Mouse (Mus musculus) liver, embryonic 15.5 days (tissue): Measurements from ENCODE around the gene Itpkc. TPM values are rescaled to one million over a fixed set of nuclear protein-coding genes. Genes with fewer than 3 reads are reported as not detected.

Source experiments
- ATAC-seq: fragments of 200-750 bp; cut with Nextera tagmentation; 2 replicates; pipeline ENCODE4 v1.8.0; 2017; ENCODE audit warnings: moderate number of reproducible peaks, mild to moderate bottlenecking, moderate library complexity; ENCODE audit not compliant: insufficient read depth
- H3K27ac ChIP-seq: fragments of 300-500 bp; sonication (generic); replicated peaks from 2 replicates; pipeline ENCODE4 v1.5.1; 2015; ENCODE audit warnings: mild to moderate bottlenecking, inconsistent platforms
- H3K27me3 ChIP-seq: fragments of 300-500 bp; sonication (generic); 2 replicates; pipeline ENCODE4 v1.6.1; 2015; ENCODE audit warnings: mild to moderate bottlenecking, inconsistent platforms
- H3K36me3 ChIP-seq: fragments of 300-500 bp; sonication (generic); replicated peaks from 2 replicates; pipeline ENCODE4 v1.6.1; 2015; ENCODE audit warnings: moderate library complexity, mild to moderate bottlenecking, inconsistent platforms
- H3K4me1 ChIP-seq: fragments of 300-500 bp; sonication (generic); replicated peaks from 2 replicates; pipeline ENCODE4 v1.6.1; 2015; ENCODE audit warnings: inconsistent platforms
- H3K4me2 ChIP-seq: fragments of 300-500 bp; sonication (generic); 2 replicates; pipeline ENCODE4 v1.6.1; 2015; ENCODE audit warnings: moderate library complexity, mild to moderate bottlenecking, inconsistent platforms
- H3K4me3 ChIP-seq: fragments of 300-500 bp; sonication (generic); replicated peaks from 2 replicates; pipeline ENCODE4 v1.5.1; 2015; ENCODE audit warnings: mild to moderate bottlenecking, inconsistent platforms
- H3K9ac ChIP-seq: fragments of 300-500 bp; sonication (generic); 2 replicates; pipeline ENCODE4 v1.6.1; 2015; ENCODE audit warnings: moderate library complexity, mild to moderate bottlenecking, inconsistent platforms
- H3K9me3 ChIP-seq: fragments of 300-500 bp; sonication (generic); replicated peaks from 2 replicates; pipeline ENCODE4 v1.6.1; 2016; ENCODE audit warnings: inconsistent platforms
- WGBS: fragments of 180-500 bp; shearing (Covaris S2); methylation state at CpG from one replicate; pipeline ENCODE4 v1.1.7; 2015; ENCODE audit warnings: mixed read lengths; ENCODE audit not compliant: insufficient replicate concordance; 5-methylcytosine and 5-hydroxymethylcytosine counted together
- microRNA counts: library from miRNA; unstranded; fragments of <30 nt; microRNA quantifications from one replicate; lab custom pipeline; 2016
- microRNA-seq: library from miRNA; unstranded; fragments of <30 nt; microRNA quantifications from one replicate; pipeline ENCODE4, GENCODE M21; 2016
- polyA plus RNA-seq: library from polyadenylated mRNA; unstranded; fragments of >200 nt; fragmentation: Nextera tagmentation; extraction: Ambion mirVana; gene quantifications from 2 replicates; pipeline ENCODE4 v1.2.1, GENCODE M21; 2015

Gene Itpkc
- polyA plus RNA-seq, 1 experiment from 2014 or later, result 1.7 TPM

DNA sequence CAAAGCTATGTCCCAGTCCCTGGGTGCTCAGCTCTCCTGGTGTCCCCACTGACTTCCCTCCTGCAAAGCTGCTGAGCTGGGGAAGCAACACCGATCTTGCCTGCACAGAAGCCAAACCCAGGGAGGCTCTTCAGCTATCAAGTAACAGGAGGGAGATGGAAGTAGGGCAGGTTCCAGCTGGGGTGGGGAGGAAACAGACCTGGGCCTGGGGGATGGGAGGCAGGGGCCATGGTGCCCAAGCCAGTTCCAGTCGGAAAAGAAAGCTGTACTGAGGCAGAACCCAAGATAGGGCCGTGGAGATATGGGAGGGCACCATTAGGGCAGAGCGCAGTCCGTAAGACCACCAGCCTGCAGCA is 65.0 kb downstream of the Itpkc start:
- Histone ChIP-seq H3K4me2 (peak overlapping the region; percentile 38), H3K9me3 (no peaks in the 10 kb centered on the region), H3K4me1 (peaks cover 75% of the 10 kb centered on the region), H3K27me3 (no peaks in the 10 kb centered on the region), H3K9ac (peak overlapping the region; percentile 11; the same call in 1 of the 2 replicates), H3K4me3 (peak overlapping the region; percentile 14; the same call in 1 of the 2 replicates), H3K27ac (no peak overlapping the region), H3K36me3 (peaks cover 39% of the 10 kb centered on the region)
- no peak for ATAC-seq
- 74% methylated on average over 5 of the region's 5 CpGs for WGBS

- Histone ChIP-seq H3K9me3 (no peaks in the 10 kb centered on the region), H3K4me2 (peak overlapping the region; percentile 38), H3K4me3 (no peak overlapping the region), H3K4me1 (peaks cover 70% of the 10 kb centered on the region), H3K9ac (no peak overlapping the region), H3K27ac (no peak overlapping the region), H3K27me3 (no peaks in the 10 kb centered on the region), H3K36me3 (peaks cover 44% of the 10 kb centered on the region)
- WGBS, result 63% methylated on average over 5 of the region's 5 CpGs
- ATAC-seq, result no peak
These were observed 65.5 kb downstream of the Itpkc start for GRCm38 (mm10) chr7:27162780-27163449.

GRCm38 (mm10) chr7:27161744-27162143 is 66.7 kb downstream of the Itpkc start:
- Histone ChIP-seq H3K27ac (no peak overlapping the region), H3K9ac (no peak overlapping the region), H3K27me3 (no peaks in the 10 kb centered on the region), H3K4me1 (peaks cover 61% of the 10 kb centered on the region), H3K9me3 (no peaks in the 10 kb centered on the region), H3K4me3 (no peak overlapping the region), H3K36me3 (peaks cover 51% of the 10 kb centered on the region), H3K4me2 (no peak overlapping the region)
- no peak for ATAC-seq
- WGBS, result 68% methylated on average over 4 of the region's 4 CpGs

DNA sequence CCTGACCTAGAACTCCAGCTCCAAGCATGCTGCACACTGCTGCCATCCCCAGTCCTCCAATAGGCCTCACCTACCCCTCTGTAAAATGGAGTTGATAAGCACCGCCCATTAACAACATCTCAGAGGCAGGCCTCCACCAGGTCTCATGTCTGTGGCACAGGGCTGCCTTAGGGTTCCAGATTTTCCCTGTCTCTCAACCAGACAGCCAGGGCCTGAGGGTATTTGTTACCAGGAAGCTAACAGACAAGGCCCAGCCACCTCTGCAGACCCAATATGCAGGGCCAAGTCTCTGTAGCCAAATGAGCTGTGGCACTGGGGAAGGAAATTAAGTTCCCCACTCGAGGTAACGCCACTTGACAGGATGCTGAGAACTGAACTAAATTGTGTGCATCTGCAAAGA is 67.5 kb downstream of the Itpkc start:
- Histone ChIP-seq H3K4me1 (peaks cover 59% of the 10 kb centered on the region), H3K9ac (no peak overlapping the region), H3K9me3 (no peaks in the 10 kb centered on the region), H3K36me3 (peaks cover 51% of the 10 kb centered on the region), H3K27ac (no peak overlapping the region), H3K4me2 (no peak overlapping the region), H3K27me3 (no peaks in the 10 kb centered on the region), H3K4me3 (no peak overlapping the region)
- WGBS, result 67% methylated on average over 3 of the region's 3 CpGs
- no peak for ATAC-seq

GRCm38 (mm10) chr7:27159882-27160281 is 68.6 kb downstream of the Itpkc start:
- H3K4me2 ChIP-seq, result no peak overlapping the region
- no peaks in the 10 kb centered on the region for H3K9me3 ChIP-seq
- ATAC-seq, result peak; percentile 74
- no peaks in the 10 kb centered on the region for H3K27me3 ChIP-seq
- H3K4me1 ChIP-seq, result peaks cover 49% of the 10 kb centered on the region
- no peak overlapping the region for H3K27ac ChIP-seq
- no peak overlapping the region for H3K9ac ChIP-seq
- WGBS, result 5% methylated on average over 8 of the region's 8 CpGs
- H3K36me3 ChIP-seq, result peaks cover 46% of the 10 kb centered on the region
- H3K4me3 ChIP-seq, result no peak overlapping the region

- Histone ChIP-seq H3K9me3 (no peaks in the 10 kb centered on the region), H3K4me2 (no peak overlapping the region), H3K36me3 (peaks cover 39% of the 10 kb centered on the region), H3K4me3 (no peak overlapping the region), H3K27me3 (no peaks in the 10 kb centered on the region), H3K4me1 (peaks cover 43% of the 10 kb centered on the region), H3K27ac (no peak overlapping the region), H3K9ac (no peak overlapping the region)
- ATAC-seq, result no peak
- WGBS, result 89% methylated on average over 6 of the region's 6 CpGs
These were observed 69.2 kb downstream of the Itpkc start for GRCm38 (mm10) chr7:27159256-27159655.

- WGBS, result 85% methylated on average over 9 of the region's 9 CpGs
- H3K9ac ChIP-seq, result no peak overlapping the region
- H3K4me1 ChIP-seq, result peaks cover 32% of the 10 kb centered on the region
- peaks cover 30% of the 10 kb centered on the region for H3K36me3 ChIP-seq
- no peak overlapping the region for H3K4me2 ChIP-seq
- no peak overlapping the region for H3K27ac ChIP-seq
- H3K4me3 ChIP-seq, result no peak overlapping the region
- H3K27me3 ChIP-seq, result no peaks in the 10 kb centered on the region
- H3K9me3 ChIP-seq, result no peaks in the 10 kb centered on the region
- no peak for ATAC-seq
These were observed 70.3 kb downstream of the Itpkc start for GRCm38 (mm10) chr7:27158171-27158570.

MicroRNAs encoded within 50 kb of the gene (microRNA counts, 519-probe panel; counts per million panel counts)
- microRNA mmu-miR-1191 (lab: Ali Mortazavi, UCI), result not detected

Small RNA genes lying within 50 kb of the gene (microRNA-seq; reads per million reads assigned to microRNA genes)
- 10.7 reads per million, percentile 27 among the genes with 10 or more reads in this experiment for gene Mir1191
- 1.0 reads per million for gene Mir3101

Other genes with a start within 250 kb of the Itpkc start
- 9.1 and 10.7 TPM in 2 replicates for gene Cyp2a12, start 199.6 kb downstream of the Itpkc start, polyA plus RNA-seq
- gene Cyp2f2, start 108.8 kb downstream of the Itpkc start, polyA plus RNA-seq, result 1.3 and 1.9 TPM in 2 replicates
- gene Cyp2t4, start 74.9 kb downstream of the Itpkc start, polyA plus RNA-seq, result not detected in 2 replicates
- gene Egln2, start 61.9 kb downstream of the Itpkc start, polyA plus RNA-seq, result 29.2 and 37.3 TPM in 2 replicates
- 21.2 and 23.0 TPM in 2 replicates for gene Rab4b, start 49.8 kb downstream of the Itpkc start, polyA plus RNA-seq
- gene Gm21983, start 47.6 kb downstream of the Itpkc start, polyA plus RNA-seq, result not detected in 2 replicates
- gene Mia, start 47.5 kb downstream of the Itpkc start, polyA plus RNA-seq, result 0.61 and 1.5 TPM in 2 replicates
- gene BC024978, start 32.9 kb downstream of the Itpkc start, polyA plus RNA-seq, result 0.79 and 1.0 TPM in 2 replicates
- gene Snrpa, start 32.4 kb downstream of the Itpkc start, polyA plus RNA-seq, result 79.3 and 89.6 TPM in 2 replicates
- 23.8 and 26.5 TPM in 2 replicates for gene Coq8b, start 4.4 kb upstream of the Itpkc start, polyA plus RNA-seq
- gene Numbl, start 29.8 kb upstream of the Itpkc start, polyA plus RNA-seq, result 2.0 and 2.6 TPM in 2 replicates
- gene Ltbp4, start 109.0 kb upstream of the Itpkc start, polyA plus RNA-seq, result 4.6 and 7.8 TPM in 2 replicates
- 16.4 and 18.6 TPM in 2 replicates for gene Shkbp1, start 127.4 kb upstream of the Itpkc start, polyA plus RNA-seq
- 0.28 TPM in 1 of 2 replicates, not detected in the other for gene Gm20479, start 128.8 kb upstream of the Itpkc start, polyA plus RNA-seq
- 0.06 and 0.09 TPM in 2 replicates for gene Sptbn4, start 219.0 kb upstream of the Itpkc start, polyA plus RNA-seq
- gene Blvrb, start 219.3 kb upstream of the Itpkc start, polyA plus RNA-seq, result 920 and 1,009 TPM in 2 replicates
- gene Sertad3, start 245.1 kb upstream of the Itpkc start, polyA plus RNA-seq, result 35.6 and 38.9 TPM in 2 replicates